Mouse (Mus musculus): ENCODE measurements around the gene Mob3a. TPM values are rescaled to one million over a fixed set of nuclear protein-coding genes. Genes with fewer than 3 reads are reported as not detected.

Gene Mob3a
- 18.8 and 29.2 TPM in 2 replicates for total RNA-seq (2012; rRNA removed)

DNA sequence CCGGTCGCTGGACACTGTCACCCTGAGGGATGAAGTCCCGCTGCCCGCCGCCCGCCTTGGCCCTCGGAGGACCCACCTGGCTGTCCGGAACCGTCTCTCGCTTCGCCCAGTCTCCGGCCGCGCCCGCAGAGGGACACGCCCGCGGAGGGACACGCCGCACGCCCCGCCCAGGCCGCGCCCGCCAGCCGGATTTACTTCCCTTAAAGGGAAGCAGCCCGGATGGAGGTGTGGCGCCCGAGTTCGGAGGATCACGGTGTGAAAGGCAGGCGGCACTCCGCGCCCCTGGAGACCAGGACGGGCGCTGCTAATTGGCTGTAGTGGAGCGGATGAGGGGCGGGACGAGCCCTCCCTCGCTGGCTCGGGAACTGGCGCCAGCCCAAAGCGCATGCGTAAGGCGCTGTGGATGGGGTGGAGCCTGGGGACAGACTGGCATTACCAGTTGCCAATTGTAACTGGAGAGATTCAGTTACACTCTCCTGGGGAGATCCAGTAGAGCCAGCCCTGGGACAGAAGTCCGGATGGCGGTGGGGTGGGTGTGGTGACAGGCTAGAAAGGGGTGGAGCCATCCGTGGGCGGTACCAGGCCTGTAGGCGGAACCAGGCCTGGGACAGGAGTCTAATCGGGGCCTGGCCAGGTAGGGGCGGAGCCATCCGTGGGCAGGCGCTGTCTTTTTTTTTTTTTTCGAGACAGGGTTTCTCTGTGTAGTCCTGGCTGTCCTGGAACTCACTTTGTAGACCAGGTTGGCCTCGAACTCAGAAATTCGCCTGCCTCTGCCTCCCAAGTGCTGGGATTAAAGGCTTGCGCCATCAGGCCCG is at the start of gene Mob3a, which contains the start of gene Izumo4:
Gene Mob3a, minus strand, starts transcription at position 257 of the 815 bp plus-strand sequence.
Gene Izumo4, plus strand, starts transcription at position 464 of the 815 bp plus-strand sequence.
- DNase-seq (ENCODE audit: low read depth, low spot score) = peak; percentile 97
- H3K36me3 ChIP-seq (ENCODE audit: control insufficient read depth, insufficient read depth, low read length, poor library complexity, severe bottlenecking) = peaks cover 7% of the 10 kb centered on the region
- H3K27ac ChIP-seq (ENCODE audit: insufficient read depth, low read depth, low read length, poor library complexity, severe bottlenecking) = no peak within 1 kb of the TSS; the same call in none of the 2 replicates
- no peaks in the 10 kb centered on the region for H3K9me3 ChIP-seq (ENCODE audit: control insufficient read depth, insufficient read depth, low read depth, low read length)
- H3K4me3 ChIP-seq (ENCODE audit: insufficient read depth in 1 of 2, low read depth in 1 of 2, low read length in 2 of 2, poor library complexity in 1 of 2, severe bottlenecking in 1 of 2) = peak within 1 kb of the TSS; percentile 70 to 94
- H3K4me1 ChIP-seq (ENCODE audit: control insufficient read depth in 2 of 2, insufficient read depth in 2 of 2, low read length in 2 of 2, poor library complexity in 1 of 2) = peaks cover 3 to 4% of the 10 kb centered on the region in 2 experiments; a peak in 1 of 4 replicates
- H3K9ac ChIP-seq (ENCODE audit: insufficient read depth, low read depth, low read length, poor library complexity, severe bottlenecking) = peak within 1 kb of the TSS; percentile 72
- in situ Hi-C loops (cut with MboI; ENCODE audit: low sequenced_read_pairs in 2 of 2, unreplicated experiment in 2 of 2) = no loop called here
- 0 out of 2 replicates have a peak, but pooled peaks have one; percentile 16 for TF ChIP-seq HCFC1 (IDR thresholded peaks at IDR 0.05; ENCODE audit: borderline replicate concordance, insufficient read depth, low read length)
- no peak for TF ChIP-seq MAFK (IDR thresholded peaks at IDR 0.05; ENCODE audit: insufficient read depth, low read depth, low read length)
- TF ChIP-seq CHD2 (IDR thresholded peaks at IDR 0.05; ENCODE audit: low read depth, low read length) = no peak
- peak; percentile 92 for TF ChIP-seq ZNF384 (IDR thresholded peaks at IDR 0.05; ENCODE audit: low read depth, low read length)
- no peak for TF ChIP-seq ZC3H11A (IDR thresholded peaks at IDR 0.05; ENCODE audit: borderline replicate concordance, low read depth, low read length)

DNA sequence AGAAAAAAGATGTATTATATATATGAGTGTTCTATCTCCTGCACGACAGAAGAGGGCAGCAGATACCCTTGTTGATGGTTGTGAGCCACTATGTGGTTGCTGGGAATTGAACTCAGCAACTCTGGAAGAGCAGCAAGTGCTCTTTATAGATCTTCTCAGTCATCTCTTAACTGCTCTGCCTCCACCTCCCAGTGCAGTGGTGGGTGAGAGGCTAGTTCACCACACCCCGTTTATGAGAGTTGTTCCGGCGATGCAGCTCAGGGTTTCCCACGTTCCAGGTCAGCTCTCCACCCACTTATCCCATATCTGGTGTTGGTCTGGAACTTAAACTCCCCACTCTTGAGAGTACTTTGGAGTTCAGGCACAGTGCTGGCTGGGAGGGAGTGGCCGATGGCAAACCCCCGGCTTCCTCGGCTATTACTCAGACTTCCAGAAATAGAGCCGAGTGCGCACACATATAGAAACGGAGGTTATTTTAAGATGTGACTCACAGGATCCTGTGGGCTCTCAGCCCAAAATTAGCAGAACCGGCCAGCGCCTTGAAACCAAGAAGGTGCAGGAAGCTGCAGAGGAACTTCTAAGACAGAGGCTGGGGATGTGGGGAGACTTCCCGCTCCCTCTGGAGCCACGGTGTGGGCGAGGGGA is 49.5 kb upstream of the Mob3a start:
- Histone ChIP-seq H3K4me1 (ENCODE audit: control insufficient read depth in 2 of 2, insufficient read depth in 2 of 2, low read length in 2 of 2, poor library complexity in 1 of 2) (peaks cover 2 to 5% of the 10 kb centered on the region in 2 experiments; a peak in 3 of 4 replicates), H3K9ac (ENCODE audit: insufficient read depth, low read depth, low read length, poor library complexity, severe bottlenecking) (peak overlapping the region; percentile 52; the same call in 1 of the 2 replicates), H3K4me3 (ENCODE audit: insufficient read depth in 1 of 2, low read depth in 1 of 2, low read length in 2 of 2, poor library complexity in 1 of 2, severe bottlenecking in 1 of 2) (peak overlapping the region; percentile 50 to 57), H3K27ac (ENCODE audit: insufficient read depth, low read depth, low read length, poor library complexity, severe bottlenecking) (no peak overlapping the region), H3K36me3 (ENCODE audit: control insufficient read depth, insufficient read depth, low read length, poor library complexity, severe bottlenecking) (no peaks in the 10 kb centered on the region), H3K9me3 (ENCODE audit: control insufficient read depth, insufficient read depth, low read depth, low read length) (no peaks in the 10 kb centered on the region)
- in situ Hi-C loops (cut with MboI; ENCODE audit: low sequenced_read_pairs in 2 of 2, unreplicated experiment in 2 of 2) = no loop called here
- TF ChIP-seq ZNF384 (IDR thresholded peaks at IDR 0.05; ENCODE audit: low read depth, low read length) (no peak), ZC3H11A (IDR thresholded peaks at IDR 0.05; ENCODE audit: borderline replicate concordance, low read depth, low read length) (no peak; the same call in 1 of the 2 replicates), CHD2 (IDR thresholded peaks at IDR 0.05; ENCODE audit: low read depth, low read length) (no peak), MAFK (IDR thresholded peaks at IDR 0.05; ENCODE audit: insufficient read depth, low read depth, low read length) (no peak), HCFC1 (IDR thresholded peaks at IDR 0.05; ENCODE audit: borderline replicate concordance, insufficient read depth, low read length) (no peak)
- no peak for DNase-seq (ENCODE audit: low read depth, low spot score)

DNA sequence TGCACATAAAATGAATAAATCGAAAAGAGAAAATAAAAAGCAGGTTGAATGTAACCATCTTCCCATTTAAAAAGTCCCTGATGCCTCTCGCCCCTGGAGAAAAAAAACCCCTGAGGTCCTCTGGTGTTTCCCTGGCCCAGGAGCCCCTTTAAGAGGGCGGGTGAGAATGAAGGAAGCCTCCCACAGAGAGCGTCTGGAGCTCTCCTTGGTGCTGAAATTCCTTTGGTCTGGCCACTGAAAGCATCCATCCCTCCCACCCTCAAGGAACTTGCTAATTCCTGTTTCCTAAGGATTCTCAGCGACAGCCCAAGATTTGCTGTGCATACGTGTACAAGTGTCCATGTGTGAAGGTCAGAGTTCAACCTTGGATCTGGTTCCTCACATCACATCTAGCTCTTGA is 46.8 kb upstream of the Mob3a start:
- peak; percentile 83 for DNase-seq (ENCODE audit: low read depth, low spot score)
- in situ Hi-C loops (cut with MboI; ENCODE audit: low sequenced_read_pairs in 2 of 2, unreplicated experiment in 2 of 2) = no loop called here

DNA sequence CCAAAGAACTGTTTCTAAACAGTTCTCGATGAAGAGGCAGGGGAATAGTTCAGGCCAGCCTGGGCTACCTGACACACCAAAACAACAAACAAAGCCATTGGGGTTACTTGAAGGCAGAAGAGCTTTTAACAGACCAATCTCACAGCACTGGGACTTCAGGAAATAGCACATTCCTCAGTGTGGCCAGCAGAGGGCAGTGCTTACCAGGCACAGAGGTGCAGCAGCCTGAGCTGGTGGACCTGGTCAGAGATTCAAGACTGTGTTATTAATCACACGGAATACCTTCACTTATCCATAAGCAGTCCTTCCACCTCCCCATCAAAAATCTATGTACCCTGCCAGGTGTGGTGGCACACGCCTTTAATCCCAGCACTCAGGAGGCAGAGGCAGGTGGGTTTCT is 45.6 kb upstream of the Mob3a start:
- no peaks in the 10 kb centered on the region for H3K36me3 ChIP-seq (ENCODE audit: control insufficient read depth, insufficient read depth, low read length, poor library complexity, severe bottlenecking)
- H3K9ac ChIP-seq (ENCODE audit: insufficient read depth, low read depth, low read length, poor library complexity, severe bottlenecking) = no peak overlapping the region
- in situ Hi-C loops (cut with MboI; ENCODE audit: low sequenced_read_pairs in 2 of 2, unreplicated experiment in 2 of 2) = no loop called here
- no peaks in the 10 kb centered on the region for H3K9me3 ChIP-seq (ENCODE audit: control insufficient read depth, insufficient read depth, low read depth, low read length)
- TF ChIP-seq MAFK (IDR thresholded peaks at IDR 0.05; ENCODE audit: insufficient read depth, low read depth, low read length) (no peak), ZNF384 (IDR thresholded peaks at IDR 0.05; ENCODE audit: low read depth, low read length) (no peak), HCFC1 (IDR thresholded peaks at IDR 0.05; ENCODE audit: borderline replicate concordance, insufficient read depth, low read length) (no peak), CHD2 (IDR thresholded peaks at IDR 0.05; ENCODE audit: low read depth, low read length) (no peak), ZC3H11A (IDR thresholded peaks at IDR 0.05; ENCODE audit: borderline replicate concordance, low read depth, low read length) (no peak)
- no peak overlapping the region for H3K27ac ChIP-seq (ENCODE audit: insufficient read depth, low read depth, low read length, poor library complexity, severe bottlenecking)
- no peak overlapping the region for H3K4me3 ChIP-seq (ENCODE audit: insufficient read depth in 1 of 2, low read depth in 1 of 2, low read length in 2 of 2, poor library complexity in 1 of 2, severe bottlenecking in 1 of 2)
- H3K4me1 ChIP-seq (ENCODE audit: control insufficient read depth in 2 of 2, insufficient read depth in 2 of 2, low read length in 2 of 2, poor library complexity in 1 of 2) = peaks cover 2 to 7% of the 10 kb centered on the region in 2 experiments
- DNase-seq (ENCODE audit: low read depth, low spot score) = no peak

More for the DNA sequence above, 46.8 kb upstream of the Mob3a start:
- Histone ChIP-seq H3K9me3 (ENCODE audit: control insufficient read depth, insufficient read depth, low read depth, low read length) (no peaks in the 10 kb centered on the region), H3K9ac (ENCODE audit: insufficient read depth, low read depth, low read length, poor library complexity, severe bottlenecking) (no peak overlapping the region), H3K27ac (ENCODE audit: insufficient read depth, low read depth, low read length, poor library complexity, severe bottlenecking) (no peak overlapping the region), H3K4me3 (ENCODE audit: insufficient read depth in 1 of 2, low read depth in 1 of 2, low read length in 2 of 2, poor library complexity in 1 of 2, severe bottlenecking in 1 of 2) (no peak overlapping the region), H3K36me3 (ENCODE audit: control insufficient read depth, insufficient read depth, low read length, poor library complexity, severe bottlenecking) (no peaks in the 10 kb centered on the region), H3K4me1 (ENCODE audit: control insufficient read depth in 2 of 2, insufficient read depth in 2 of 2, low read length in 2 of 2, poor library complexity in 1 of 2) (peaks cover 2 to 4% of the 10 kb centered on the region in 2 experiments; a peak in 3 of 4 replicates)
- peak; percentile 35; the same call in 1 of the 2 replicates for TF ChIP-seq HCFC1 (IDR thresholded peaks at IDR 0.05; ENCODE audit: borderline replicate concordance, insufficient read depth, low read length)
- TF ChIP-seq ZNF384 (IDR thresholded peaks at IDR 0.05; ENCODE audit: low read depth, low read length) = no peak
- TF ChIP-seq MAFK (IDR thresholded peaks at IDR 0.05; ENCODE audit: insufficient read depth, low read depth, low read length) = no peak
- TF ChIP-seq CHD2 (IDR thresholded peaks at IDR 0.05; ENCODE audit: low read depth, low read length) = no peak
- 0 out of 2 replicates have a peak, but pooled peaks have one; percentile 4 for TF ChIP-seq ZC3H11A (IDR thresholded peaks at IDR 0.05; ENCODE audit: borderline replicate concordance, low read depth, low read length)

All from ES-E14 (cell line).